Comparison of ENCODE assay signal across 9 mouse cellular contexts in genomic region chr1:53740077-53740776, GRCm38 (mm10). TPM values are rescaled to one million over a fixed set of nuclear protein-coding genes. Genes with fewer than 3 reads are reported as not detected.
DNase-seq lines count a peak whose midpoint lies in the region; ATAC-seq lines count a peak whose summit lies in the region.
"Not testable (repeated sequence)": the region's sequence is repeated elsewhere in the genome, so short reads cannot be mapped to it uniquely, and the experiment has no call there.
"Had no signal": no experiment of that assay in that cellular context is flagged by ENCODE, and none has a peak within 500 bp of the region (broad histone marks: within the 10 kb centered on the region; RNA-seq: fewer than 3 reads in every experiment).

No protein-coding gene starts in this region.

- H3K27ac ChIP-seq in forebrain, embryonic 11.5 days (ENCODE audit: low read depth, low read length); forebrain, embryonic 15.5 days (replicated peaks); hindbrain, embryonic 11.5 days (ENCODE audit: low read depth, low read length); hindbrain, embryonic 15.5 days (replicated peaks); kidney, embryonic 15.5 days; midbrain, embryonic 12.5 days (replicated peaks); midbrain, embryonic 16.5 days (ENCODE audit: low read length); neural tube, embryonic 13.5 days (replicated peaks): not testable (repeated sequence)

- H3K9me3 ChIP-seq in forebrain, embryonic 11.5 days (ENCODE audit: control insufficient read depth, low read length); forebrain, embryonic 15.5 days; hindbrain, embryonic 11.5 days (ENCODE audit: control insufficient read depth, low read length); hindbrain, embryonic 15.5 days; kidney, embryonic 15.5 days (replicated peaks); midbrain, embryonic 12.5 days; midbrain, embryonic 16.5 days (replicated peaks; ENCODE audit: control insufficient read depth, low read length, poor library complexity, severe bottlenecking); neural tube, embryonic 13.5 days: not testable (repeated sequence)

- H3K4me1 ChIP-seq in forebrain, embryonic 11.5 days (replicated peaks; ENCODE audit: control insufficient read depth, insufficient read depth, low read length); forebrain, embryonic 15.5 days; hindbrain, embryonic 11.5 days (replicated peaks; ENCODE audit: control insufficient read depth, insufficient read depth, low read length); hindbrain, embryonic 15.5 days (replicated peaks); kidney, embryonic 15.5 days; midbrain, embryonic 12.5 days; midbrain, embryonic 16.5 days (ENCODE audit: control insufficient read depth, insufficient read depth, low read length); neural tube, embryonic 13.5 days (replicated peaks): not testable (repeated sequence)

- 30% methylated on average over 3 of the region's 4 CpGs for WGBS in forebrain, embryonic 11.5 days
- WGBS in forebrain, embryonic 15.5 days: 7% methylated on average over 4 of the region's 4 CpGs
- 51% methylated on average over 3 of the region's 4 CpGs for WGBS in hindbrain, embryonic 11.5 days
- WGBS in hindbrain, embryonic 15.5 days: 36% methylated on average over 3 of the region's 4 CpGs
- WGBS in kidney, embryonic 15.5 days: 40% methylated on average over 4 of the region's 4 CpGs
- 41% methylated on average over 4 of the region's 4 CpGs for WGBS in midbrain, embryonic 12.5 days
- WGBS in midbrain, embryonic 16.5 days: 40% methylated on average over 3 of the region's 4 CpGs
- WGBS in neural tube, embryonic 13.5 days: 13% methylated on average over 3 of the region's 4 CpGs

- peak; percentile 76 for ATAC-seq in forebrain, embryonic 11.5 days (replicated peaks; ENCODE audit: low FRiP score)
- ATAC-seq in forebrain, embryonic 15.5 days (replicated peaks): peak; percentile 88
- ATAC-seq in hindbrain, embryonic 11.5 days (ENCODE audit: low FRiP score): peak; percentile 86
- ATAC-seq in hindbrain, embryonic 15.5 days (ENCODE audit: low FRiP score, low read depth): peak; percentile 75
- ATAC-seq in kidney, embryonic 15.5 days (replicated peaks; ENCODE audit: low FRiP score): 0 out of 2 replicates have a peak, but pooled peaks have one; percentile 40
- peak; percentile 73 for ATAC-seq in midbrain, embryonic 12.5 days (ENCODE audit: low FRiP score, low read depth)
- peak; percentile 73 for ATAC-seq in midbrain, embryonic 16.5 days
- ATAC-seq in neural tube, embryonic 13.5 days (ENCODE audit: low read depth): peak; percentile 85

- H3K27me3 ChIP-seq in forebrain, embryonic 11.5 days (ENCODE audit: control insufficient read depth, insufficient read depth, low read length); forebrain, embryonic 15.5 days; hindbrain, embryonic 11.5 days (ENCODE audit: control insufficient read depth, insufficient read depth, low read length); hindbrain, embryonic 15.5 days; kidney, embryonic 15.5 days; midbrain, embryonic 12.5 days; midbrain, embryonic 16.5 days (ENCODE audit: control insufficient read depth, insufficient read depth, low read depth, low read length); neural tube, embryonic 13.5 days: not testable (repeated sequence)

- not testable (repeated sequence) for H3K9ac ChIP-seq in forebrain, embryonic 11.5 days (ENCODE audit: low read length); forebrain, embryonic 15.5 days (replicated peaks); hindbrain, embryonic 11.5 days (ENCODE audit: low read depth, low read length); hindbrain, embryonic 15.5 days; kidney, embryonic 15.5 days; midbrain, embryonic 12.5 days (replicated peaks); midbrain, embryonic 16.5 days (ENCODE audit: low read depth, low read length); neural tube, embryonic 13.5 days

- not testable (repeated sequence) for H3K36me3 ChIP-seq in forebrain, embryonic 11.5 days (ENCODE audit: control insufficient read depth, insufficient read depth, low read length); forebrain, embryonic 15.5 days; hindbrain, embryonic 11.5 days (ENCODE audit: control insufficient read depth, insufficient read depth, low read length); hindbrain, embryonic 15.5 days; kidney, embryonic 15.5 days; midbrain, embryonic 12.5 days; midbrain, embryonic 16.5 days (ENCODE audit: control insufficient read depth, insufficient read depth, low read length); neural tube, embryonic 13.5 days

- H3K4me3 ChIP-seq in forebrain, embryonic 11.5 days (ENCODE audit: low read depth, low read length); forebrain, embryonic 15.5 days; hindbrain, embryonic 11.5 days (ENCODE audit: low read depth, low read length); hindbrain, embryonic 15.5 days; kidney, embryonic 15.5 days (replicated peaks); midbrain, embryonic 12.5 days; midbrain, embryonic 16.5 days (ENCODE audit: low read depth, low read length); neural tube, embryonic 13.5 days: not testable (repeated sequence)

- not testable (repeated sequence) for DNase-seq in forebrain, embryonic 11.5 days (ENCODE audit: low spot score)
- peak; percentile 3 for DNase-seq in hindbrain, embryonic 11.5 days (ENCODE audit: low spot score)

- not testable (repeated sequence) for H3K4me2 ChIP-seq in forebrain, embryonic 11.5 days (ENCODE audit: low read depth, low read length, severe bottlenecking); forebrain, embryonic 15.5 days (replicated peaks); hindbrain, embryonic 11.5 days (replicated peaks; ENCODE audit: low read depth, low read length); hindbrain, embryonic 15.5 days; kidney, embryonic 15.5 days; midbrain, embryonic 12.5 days (replicated peaks); midbrain, embryonic 16.5 days (ENCODE audit: low read length); neural tube, embryonic 13.5 days

RNA-seq across cellular contexts. Expression of gene Dnah7a, which starts 33.6 kb away (rescaled TPM):
- polyA plus RNA-seq in forebrain, embryonic 11.5 days (2014; fragmentation: Nextera tagmentation; extraction: Ambion mirVana): 7.6 and 8.7 TPM in 2 replicates
- 6.9 and 7.8 TPM in 2 replicates for polyA plus RNA-seq in forebrain, embryonic 15.5 days (2015; fragmentation: Nextera tagmentation; extraction: Ambion mirVana)
- polyA plus RNA-seq in hindbrain, embryonic 11.5 days (2014; fragmentation: Nextera tagmentation; extraction: Ambion mirVana): 8.5 and 12.2 TPM in 2 replicates
- polyA plus RNA-seq in hindbrain, embryonic 15.5 days (2015; fragmentation: Nextera tagmentation; extraction: Ambion mirVana): 10.8 and 11.3 TPM in 2 replicates
- polyA plus RNA-seq in kidney, embryonic 15.5 days (2015; fragmentation: Nextera tagmentation; extraction: Ambion mirVana): 0.98 and 1.6 TPM in 2 replicates
- polyA plus RNA-seq in midbrain, embryonic 12.5 days (2016; fragmentation: Nextera tagmentation; extraction: Ambion mirVana): 7.2 TPM in 2 replicates
- polyA plus RNA-seq in midbrain, embryonic 16.5 days (2015; fragmentation: Nextera tagmentation; extraction: Ambion mirVana): 11.5 and 13.1 TPM in 2 replicates
- 13.1 and 13.4 TPM in 2 replicates for polyA plus RNA-seq in neural tube, embryonic 13.5 days (2015; fragmentation: Nextera tagmentation; extraction: Ambion mirVana)
- polyA plus RNA-seq: C2C12 had no signal

RNA-seq across cellular contexts. Expression of gene Stk17b, which starts 44.8 kb away (rescaled TPM):
- 11.4 and 11.7 TPM in 2 replicates for polyA plus RNA-seq in forebrain, embryonic 11.5 days (2014; fragmentation: Nextera tagmentation; extraction: Ambion mirVana)
- polyA plus RNA-seq in forebrain, embryonic 15.5 days (2015; fragmentation: Nextera tagmentation; extraction: Ambion mirVana): 5.4 and 5.9 TPM in 2 replicates
- 11.1 and 12.4 TPM in 2 replicates for polyA plus RNA-seq in hindbrain, embryonic 11.5 days (2014; fragmentation: Nextera tagmentation; extraction: Ambion mirVana)
- polyA plus RNA-seq in hindbrain, embryonic 15.5 days (2015; fragmentation: Nextera tagmentation; extraction: Ambion mirVana): 4.8 TPM in 2 replicates
- 13.0 and 16.5 TPM in 2 replicates for polyA plus RNA-seq in kidney, embryonic 15.5 days (2015; fragmentation: Nextera tagmentation; extraction: Ambion mirVana)
- polyA plus RNA-seq in midbrain, embryonic 12.5 days (2016; fragmentation: Nextera tagmentation; extraction: Ambion mirVana): 8.7 and 10.4 TPM in 2 replicates
- polyA plus RNA-seq in midbrain, embryonic 16.5 days (2015; fragmentation: Nextera tagmentation; extraction: Ambion mirVana): 3.4 and 5.1 TPM in 2 replicates
- 7.4 and 8.0 TPM in 2 replicates for polyA plus RNA-seq in neural tube, embryonic 13.5 days (2015; fragmentation: Nextera tagmentation; extraction: Ambion mirVana)
